Mouse (Mus musculus) liver (tissue): ENCODE measurements around the gene Angpt4.

Experiments
- DNase-seq: peaks from one replicate; pipeline ENCODE4 v3.0.0-alpha.2; 2020; ENCODE audit warnings: mixed read lengths

Gene Angpt4

DNA sequence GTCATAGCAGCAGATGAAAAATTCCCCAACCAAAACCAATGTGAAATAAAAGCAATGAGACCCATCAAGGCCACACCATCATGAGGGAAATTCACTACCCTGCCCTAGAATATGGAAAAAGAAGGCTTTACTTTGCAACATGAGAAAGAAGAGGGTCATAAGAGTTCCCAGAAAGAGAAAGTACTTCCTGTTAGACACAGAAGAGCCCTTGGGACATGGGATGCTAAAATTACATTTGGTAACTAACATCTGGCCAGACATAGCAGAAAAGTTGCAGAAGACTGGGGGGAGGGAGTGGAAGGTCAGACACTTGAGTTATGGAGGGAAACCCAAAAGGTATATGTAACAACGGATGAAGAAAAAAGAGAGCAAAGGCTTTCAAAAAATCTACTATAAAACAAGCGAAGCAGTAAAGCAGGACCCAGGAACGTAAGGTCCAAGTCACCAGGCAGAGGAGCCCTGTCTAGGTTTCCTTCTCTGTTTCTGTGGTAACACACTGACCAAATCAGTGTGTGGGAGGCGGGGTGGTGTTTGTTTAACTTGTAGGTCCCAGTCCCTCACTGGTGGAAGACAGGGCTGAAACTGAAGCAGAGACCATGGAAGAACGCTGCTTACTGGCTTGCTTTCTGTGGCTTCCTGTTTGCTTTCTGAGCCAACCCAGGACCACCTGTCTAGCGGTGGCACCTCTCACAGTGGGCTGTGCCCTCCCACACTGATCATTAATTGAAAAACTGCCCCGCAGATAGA lies 74.6 kb downstream of the Angpt4 start:
- no peak for DNase-seq

DNA sequence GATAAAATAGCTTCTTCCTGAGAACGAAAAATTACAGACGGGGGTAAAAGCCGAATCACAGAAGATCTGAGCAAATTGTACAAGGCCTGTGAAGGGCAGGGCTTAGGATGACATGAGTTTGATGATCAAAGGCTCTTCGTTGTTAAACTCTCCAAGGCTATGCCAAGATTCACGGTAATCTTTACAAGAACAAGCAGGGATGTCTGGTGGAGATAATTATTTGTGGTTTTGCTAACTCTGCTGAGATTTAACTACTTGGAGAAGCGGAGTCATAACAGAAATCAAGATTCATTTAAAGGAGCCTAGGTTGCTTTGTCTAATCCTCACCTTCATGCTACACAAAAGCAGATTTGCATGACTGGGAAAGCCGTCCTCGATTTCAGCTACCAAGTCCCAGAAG lies 75.9 kb downstream of the Angpt4 start:
- DNase-seq = no peak

DNA sequence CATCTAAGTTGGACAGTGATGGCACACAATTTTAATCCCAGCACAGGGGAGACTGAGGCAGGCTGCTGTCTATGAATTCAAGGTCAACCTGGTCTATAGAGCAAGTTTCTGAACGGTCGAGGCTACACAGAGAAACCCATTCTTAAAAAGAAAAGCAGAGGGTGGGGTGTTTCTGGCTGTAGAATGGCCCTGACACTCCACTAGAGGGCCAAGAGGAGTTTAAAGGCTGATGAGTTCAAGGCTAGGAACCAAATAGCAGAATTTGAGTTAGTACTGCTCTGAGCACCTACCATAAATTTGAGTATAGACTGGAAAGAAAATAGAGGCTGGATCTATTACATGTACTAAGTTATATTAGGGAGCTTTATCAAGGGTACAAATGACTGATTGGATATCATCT lies 78.0 kb downstream of the Angpt4 start:
- no peak for DNase-seq

DNA sequence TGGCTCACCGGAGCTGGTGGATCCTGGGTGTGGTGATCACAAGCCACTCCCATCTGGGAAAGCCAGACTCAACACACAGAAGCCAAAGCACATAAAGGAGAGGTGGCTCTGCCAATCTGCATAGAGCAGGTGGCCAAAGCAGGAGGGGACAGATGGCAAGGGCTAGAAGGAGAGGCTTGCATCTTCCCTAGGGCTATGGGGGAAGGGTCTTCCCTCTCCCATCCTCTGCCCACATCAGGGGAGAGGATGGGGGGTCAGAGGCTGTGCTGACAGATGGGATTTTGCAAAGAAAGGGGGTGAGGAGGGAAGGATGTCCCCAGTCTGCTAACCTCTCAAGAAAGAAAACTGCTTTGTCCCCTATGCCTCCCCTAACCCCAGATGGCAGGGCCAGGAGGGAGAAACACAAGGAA lies 80.0 kb downstream of the Angpt4 start:
- no peak for DNase-seq

DNA sequence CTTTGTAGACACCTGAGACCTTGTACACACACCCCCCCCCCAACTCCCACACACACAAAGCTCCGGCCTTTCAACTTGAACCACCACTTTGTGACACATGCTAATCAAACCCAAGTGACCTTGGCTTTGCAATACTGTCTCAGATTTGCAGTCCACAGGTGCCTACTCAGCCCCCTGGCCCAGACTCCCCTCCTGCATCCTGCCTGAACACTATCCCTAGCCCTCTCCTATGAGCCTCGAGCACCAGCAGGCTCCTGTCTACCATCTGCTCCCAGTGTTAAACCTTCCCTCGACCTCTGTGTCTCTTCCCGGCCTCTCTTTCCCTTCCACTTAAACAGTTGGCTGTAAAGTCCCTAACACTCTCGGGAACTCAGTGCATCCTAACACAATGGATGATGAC lies 80.4 kb downstream of the Angpt4 start:
- no peak for DNase-seq

DNA sequence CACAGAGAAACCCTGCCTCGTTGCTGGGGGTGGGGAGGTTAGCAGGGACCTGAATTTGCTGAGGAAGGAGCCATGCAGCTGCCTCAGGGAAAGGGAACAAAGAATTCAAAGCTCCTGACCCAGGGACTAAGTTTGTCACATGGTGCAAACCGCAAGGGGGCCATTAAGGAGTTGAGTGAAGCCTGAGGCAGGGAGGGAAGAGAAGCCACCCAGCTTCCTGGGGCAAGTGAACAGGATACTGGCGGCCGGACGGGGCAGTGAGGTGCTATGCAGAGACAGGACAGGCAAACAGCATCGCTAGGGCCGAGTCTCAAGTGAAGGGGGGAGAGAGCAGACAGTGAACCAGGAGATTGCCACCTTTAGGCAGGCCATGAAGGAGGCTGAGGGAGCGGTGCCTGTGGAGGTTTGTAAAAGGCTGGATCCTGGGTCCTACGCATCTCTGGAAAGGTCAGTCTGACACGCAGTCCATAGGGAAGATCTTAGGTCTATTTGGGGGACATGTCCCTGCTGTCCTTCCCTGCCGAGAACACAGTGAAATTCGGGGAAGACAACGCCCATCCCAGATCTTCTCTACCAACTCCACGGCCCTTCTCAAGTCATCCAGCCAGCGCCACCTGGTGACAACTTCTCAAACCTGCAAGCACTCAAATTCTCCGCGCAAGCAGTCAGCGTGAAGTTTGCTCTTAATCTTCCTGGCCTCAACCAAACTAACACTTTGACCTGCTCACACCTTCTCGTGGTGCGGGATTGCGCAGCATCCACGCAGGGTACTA lies 83.5 kb downstream of the Angpt4 start:
- DNase-seq = peak; percentile 77
